Mouse (Mus musculus): ENCODE data around the gene Fkbp3.

Gene Fkbp3

GRCm38 (mm10) chr12:65036190-65036870, 37.5 kb downstream of the Fkbp3 start, which contains the start of gene Prpf39:
Gene Prpf39, plus strand, starts transcription at chr12:65036333.
- CTCF ChIA-PET: no interaction called here

- CTCF ChIA-PET: no interaction called here
Observed at GRCm38 (mm10) chr12:65035839-65036189, 38.0 kb downstream of the Fkbp3 start.

- CTCF ChIA-PET: no interaction called here
Observed at GRCm38 (mm10) chr12:65022842-65023241, 51.0 kb downstream of the Fkbp3 start.
